Mouse (Mus musculus) heart, embryonic 13.5 days (tissue): ENCODE data around the gene Scarb1. TPM values are rescaled to one million over a fixed set of nuclear protein-coding genes. Genes with fewer than 3 reads are reported as not detected.

Source experiments
- ATAC-seq: fragments of 200-750 bp; cut with Nextera tagmentation; 2 replicates; pipeline ENCODE4 v1.8.0; 2017; ENCODE audit warnings: moderate TSS enrichment; ENCODE audit not compliant: insufficient number of reproducible peaks, low FRiP score, low TSS enrichment; ENCODE audit errors: extremely low read depth
- H3K27ac ChIP-seq: fragments of 300-500 bp; sonication (generic); replicated peaks from 2 replicates; pipeline ENCODE4 v1.5.1; 2015; ENCODE audit warnings: moderate library complexity, mild to moderate bottlenecking, inconsistent platforms
- H3K27me3 ChIP-seq: fragments of 300-500 bp; sonication (generic); replicated peaks from 2 replicates; pipeline ENCODE4 v1.6.1; 2015; ENCODE audit warnings: mild to moderate bottlenecking, inconsistent platforms
- H3K36me3 ChIP-seq: fragments of 300-500 bp; sonication (generic); 2 replicates; pipeline ENCODE4 v1.6.1; 2015; ENCODE audit warnings: mild to moderate bottlenecking, inconsistent platforms
- H3K4me1 ChIP-seq: fragments of 300-500 bp; sonication (generic); 2 replicates; pipeline ENCODE4 v1.6.1; 2015; ENCODE audit warnings: inconsistent platforms
- H3K4me2 ChIP-seq: fragments of 300-500 bp; sonication (generic); 2 replicates; pipeline ENCODE4 v1.6.1; 2015; ENCODE audit warnings: inconsistent platforms, mild to moderate bottlenecking, moderate library complexity
- H3K4me3 ChIP-seq: fragments of 300-500 bp; sonication (generic); 2 replicates; pipeline ENCODE4 v1.5.1; 2015; ENCODE audit warnings: moderate library complexity, mild to moderate bottlenecking, inconsistent platforms
- H3K9ac ChIP-seq: fragments of 300-500 bp; sonication (generic); 2 replicates; pipeline ENCODE4 v1.6.1; 2015; ENCODE audit warnings: inconsistent platforms, mild to moderate bottlenecking, moderate library complexity
- H3K9me3 ChIP-seq: fragments of 300-500 bp; sonication (generic); 2 replicates; pipeline ENCODE4 v1.6.1; 2016; ENCODE audit warnings: inconsistent platforms
- WGBS: fragments of 180-500 bp; shearing (Covaris S2); methylation state at CpG from one replicate; pipeline ENCODE4 v1.1.7; 2015; ENCODE audit warnings: mixed read lengths; 5-methylcytosine and 5-hydroxymethylcytosine counted together
- polyA plus RNA-seq: library from polyadenylated mRNA; unstranded; fragments of >200 nt; fragmentation: Nextera tagmentation; extraction: Ambion mirVana; gene quantifications from 2 replicates; pipeline ENCODE4 v1.2.1, GENCODE M21; 2015

The Scarb1 gene
- polyA plus RNA-seq, 1 experiment from 2014 or later: 69.7 TPM

GRCm38 (mm10) chr5:125245534-125246151 is 95.3 kb downstream of the Scarb1 start:
- Histone ChIP-seq H3K4me1 (peaks cover 40% of the 10 kb centered on the region), H3K4me2 (peak overlapping the region; percentile 71), H3K9ac (peak overlapping the region; percentile 74), H3K4me3 (peak overlapping the region; percentile 46), H3K36me3 (no peaks in the 10 kb centered on the region), H3K27ac (peak overlapping the region; percentile 48), H3K27me3 (no peaks in the 10 kb centered on the region; the same call in 1 of the 2 replicates), H3K9me3 (no peaks in the 10 kb centered on the region)
- no peak; the same call in 1 of the 2 replicates for ATAC-seq
- WGBS: 5% methylated on average over 27 of the region's 27 CpGs

- 13% methylated on average over 12 of the region's 13 CpGs for WGBS
- Histone ChIP-seq H3K27ac (no peak overlapping the region), H3K36me3 (no peaks in the 10 kb centered on the region), H3K27me3 (no peaks in the 10 kb centered on the region; the same call in 1 of the 2 replicates), H3K4me1 (peaks cover 40% of the 10 kb centered on the region), H3K4me3 (peak overlapping the region; percentile 46), H3K9ac (peak overlapping the region; percentile 74), H3K9me3 (no peaks in the 10 kb centered on the region), H3K4me2 (peak overlapping the region; percentile 71)
- no peak for ATAC-seq
These were observed 95.9 kb downstream of the Scarb1 start for GRCm38 (mm10) chr5:125244825-125245533.

GRCm38 (mm10) chr5:125243928-125244327 is 97.0 kb downstream of the Scarb1 start:
- Histone ChIP-seq H3K9ac (no peak overlapping the region), H3K27me3 (peaks cover 4% of the 10 kb centered on the region; the same call in 1 of the 2 replicates), H3K36me3 (no peaks in the 10 kb centered on the region), H3K9me3 (no peaks in the 10 kb centered on the region), H3K4me2 (no peak overlapping the region), H3K4me1 (peaks cover 35% of the 10 kb centered on the region), H3K4me3 (no peak overlapping the region), H3K27ac (no peak overlapping the region)
- no peak for ATAC-seq
- 53% methylated on average over 6 of the region's 6 CpGs for WGBS

- WGBS: 64% methylated on average over 7 of the region's 7 CpGs
These were observed 98.8 kb downstream of the Scarb1 start for GRCm38 (mm10) chr5:125242111-125242510.

GRCm38 (mm10) chr5:125241627-125242026 is 99.3 kb downstream of the Scarb1 start:
- no peak for ATAC-seq
- H3K9me3 ChIP-seq: no peaks in the 10 kb centered on the region
- H3K9ac ChIP-seq: peak overlapping the region; percentile 25; the same call in 1 of the 2 replicates
- whole genome bisulfite sequencing: 28% methylated on average over 5 of the region's 7 CpGs
- H3K36me3 ChIP-seq: no peaks in the 10 kb centered on the region
- no peak overlapping the region for H3K27ac ChIP-seq
- H3K4me1 ChIP-seq: peaks cover 33% of the 10 kb centered on the region
- H3K27me3 ChIP-seq: 0 out of 2 replicates have a peak, but pooled peaks cover 4% of the 10 kb centered on the region
- no peak overlapping the region for H3K4me2 ChIP-seq
- no peak overlapping the region for H3K4me3 ChIP-seq

More at GRCm38 (mm10) chr5:125242111-125242510, 98.8 kb downstream of the Scarb1 start:
- H3K27me3 ChIP-seq: peaks cover 4% of the 10 kb centered on the region; the same call in 1 of the 2 replicates
- H3K27ac ChIP-seq: no peak overlapping the region
- no peak for ATAC-seq
- peaks cover 33% of the 10 kb centered on the region for H3K4me1 ChIP-seq
- H3K36me3 ChIP-seq: no peaks in the 10 kb centered on the region
- H3K9ac ChIP-seq: 0 out of 2 replicates have a peak overlapping the region, but pooled peaks have one; percentile 25
- no peaks in the 10 kb centered on the region for H3K9me3 ChIP-seq
- no peak overlapping the region for H3K4me3 ChIP-seq
- no peak overlapping the region for H3K4me2 ChIP-seq

- H3K4me3 ChIP-seq: no peak overlapping the region
- peaks cover 23% of the 10 kb centered on the region for H3K4me1 ChIP-seq
- no peaks in the 10 kb centered on the region for H3K9me3 ChIP-seq
- 18% methylated on average over 6 of the region's 6 CpGs for WGBS
- no peak overlapping the region for H3K9ac ChIP-seq
- no peak for ATAC-seq
- no peak overlapping the region for H3K27ac ChIP-seq
- H3K27me3 ChIP-seq: 0 out of 2 replicates have a peak, but pooled peaks cover 4% of the 10 kb centered on the region
- no peaks in the 10 kb centered on the region for H3K36me3 ChIP-seq
- H3K4me2 ChIP-seq: no peak overlapping the region
These were observed 100.6 kb downstream of the Scarb1 start for GRCm38 (mm10) chr5:125240124-125240781.

GRCm38 (mm10) chr5:125235874-125236273 is 105.0 kb downstream of the Scarb1 start:
- Histone ChIP-seq H3K9ac (no peak overlapping the region), H3K27me3 (0 out of 2 replicates have a peak, but pooled peaks cover 4% of the 10 kb centered on the region), H3K4me2 (no peak overlapping the region), H3K9me3 (no peaks in the 10 kb centered on the region), H3K36me3 (no peaks in the 10 kb centered on the region), H3K27ac (no peak overlapping the region), H3K4me3 (no peak overlapping the region), H3K4me1 (peaks cover 11% of the 10 kb centered on the region)
- ATAC-seq: no peak
- WGBS: 48% methylated on average over 6 of the region's 6 CpGs

GRCm38 (mm10) chr5:125235398-125235797 is 105.5 kb downstream of the Scarb1 start:
- no peaks in the 10 kb centered on the region for H3K36me3 ChIP-seq
- no peak overlapping the region for H3K9ac ChIP-seq
- peaks cover 11% of the 10 kb centered on the region for H3K4me1 ChIP-seq
- H3K4me3 ChIP-seq: no peak overlapping the region
- no peak overlapping the region for H3K27ac ChIP-seq
- H3K4me2 ChIP-seq: no peak overlapping the region
- ATAC-seq: no peak
- 91% methylated on average over 3 of the region's 3 CpGs for WGBS
- 0 out of 2 replicates have a peak, but pooled peaks cover 4% of the 10 kb centered on the region for H3K27me3 ChIP-seq
- no peaks in the 10 kb centered on the region for H3K9me3 ChIP-seq

- no peak for ATAC-seq
- Histone ChIP-seq H3K27me3 (no peaks in the 10 kb centered on the region), H3K9ac (no peak overlapping the region), H3K9me3 (no peaks in the 10 kb centered on the region), H3K4me3 (no peak overlapping the region), H3K4me1 (peaks cover 11% of the 10 kb centered on the region), H3K36me3 (no peaks in the 10 kb centered on the region), H3K27ac (peak overlapping the region; percentile 48; the same call in 1 of the 2 replicates), H3K4me2 (no peak overlapping the region)
- WGBS: 4% methylated on average over 8 of the region's 8 CpGs
These were observed 106.5 kb downstream of the Scarb1 start for GRCm38 (mm10) chr5:125234399-125234798.

GRCm38 (mm10) chr5:125233478-125233877 is 107.4 kb downstream of the Scarb1 start:
- no peaks in the 10 kb centered on the region for H3K27me3 ChIP-seq
- no peaks in the 10 kb centered on the region for H3K9me3 ChIP-seq
- H3K4me1 ChIP-seq: peaks cover 11% of the 10 kb centered on the region
- no peak overlapping the region for H3K4me2 ChIP-seq
- H3K36me3 ChIP-seq: no peaks in the 10 kb centered on the region
- no peak overlapping the region for H3K27ac ChIP-seq
- H3K4me3 ChIP-seq: no peak overlapping the region
- ATAC-seq: no peak
- no peak overlapping the region for H3K9ac ChIP-seq
- 93% methylated on average over 1 of the region's 1 CpGs for WGBS

- Histone ChIP-seq H3K4me1 (peaks cover 11% of the 10 kb centered on the region), H3K9me3 (peaks cover 5% of the 10 kb centered on the region), H3K27me3 (no peaks in the 10 kb centered on the region), H3K9ac (no peak overlapping the region), H3K4me3 (no peak overlapping the region), H3K36me3 (no peaks in the 10 kb centered on the region), H3K27ac (no peak overlapping the region), H3K4me2 (no peak overlapping the region)
- WGBS: 73% methylated on average over 7 of the region's 7 CpGs
- no peak for ATAC-seq
These were observed 108.4 kb downstream of the Scarb1 start for GRCm38 (mm10) chr5:125232443-125232979.
